Mouse (Mus musculus) megakaryocyte progenitor cell, adult 5-6 weeks (primary cell): ENCODE results near the gene Nkd1. TPM values are rescaled to one million over a fixed set of nuclear protein-coding genes. Genes with fewer than 3 reads are reported as not detected.

Source experiments
- ATAC-seq: replicated peaks from 2 replicates; pipeline ENCODE4 v1.8.0; 2016; ENCODE audit warnings: mild to moderate bottlenecking, moderate TSS enrichment, inconsistent platforms; ENCODE audit not compliant: poor library complexity
- total RNA-seq, 2 experiments: library from RNA; stranded (forward) in 1 of 2; stranded (reverse) in 1 of 2; fragments of 157-497, 149-512 nt in 1 of 2; fragments of 200-1000 nt in 1 of 2; gene quantifications; 2 replicates each; pipeline versions ENCODE4 v1.2.3 to v1.2.4; 2015 to 2017

The Nkd1 gene
- not detected in 2 replicates for total RNA-seq (2015)
- total RNA-seq (2017), result 0.17 and 0.54 TPM in 2 replicates

DNA sequence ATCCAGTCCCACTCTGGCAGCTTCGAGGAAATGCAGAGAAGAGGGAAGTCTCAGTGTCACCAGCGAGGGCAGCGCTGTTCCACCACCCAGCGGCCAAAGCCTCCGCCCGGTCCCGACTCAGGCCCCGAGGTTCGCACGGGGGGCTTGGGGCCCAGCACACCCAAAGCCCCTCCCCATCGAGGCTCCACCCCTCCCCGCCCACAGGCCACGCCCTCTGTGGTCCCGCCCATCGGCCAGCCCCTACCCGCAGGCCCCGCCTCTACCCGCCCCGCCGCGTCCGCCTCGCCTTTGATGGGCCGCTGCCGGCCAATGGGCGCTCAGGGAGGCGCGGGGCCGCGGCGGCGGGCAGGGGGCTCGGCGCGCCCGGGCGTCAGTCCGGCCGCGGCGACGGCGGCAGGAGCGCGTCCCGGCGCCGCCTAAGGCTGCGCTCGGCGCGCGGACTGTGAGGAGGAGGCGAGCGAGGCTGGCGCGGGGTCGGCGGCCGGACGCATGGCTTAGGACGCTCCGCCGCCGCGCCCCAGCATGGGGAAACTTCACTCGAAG, at the start of gene Nkd1:
TSS of gene Nkd1 (plus strand) at position 370 of the 543 bp plus-strand sequence.
- peak; percentile 79 for ATAC-seq

GRCm38 (mm10) chr8:88481290-88481689, 39.9 kb upstream of the Nkd1 start:
- no peak for ATAC-seq

GRCm38 (mm10) chr8:88488391-88488829, 32.7 kb upstream of the Nkd1 start:
- ATAC-seq, result no peak

- ATAC-seq, result no peak
Measured at GRCm38 (mm10) chr8:88494076-88494475, 27.1 kb upstream of the Nkd1 start.

DNA sequence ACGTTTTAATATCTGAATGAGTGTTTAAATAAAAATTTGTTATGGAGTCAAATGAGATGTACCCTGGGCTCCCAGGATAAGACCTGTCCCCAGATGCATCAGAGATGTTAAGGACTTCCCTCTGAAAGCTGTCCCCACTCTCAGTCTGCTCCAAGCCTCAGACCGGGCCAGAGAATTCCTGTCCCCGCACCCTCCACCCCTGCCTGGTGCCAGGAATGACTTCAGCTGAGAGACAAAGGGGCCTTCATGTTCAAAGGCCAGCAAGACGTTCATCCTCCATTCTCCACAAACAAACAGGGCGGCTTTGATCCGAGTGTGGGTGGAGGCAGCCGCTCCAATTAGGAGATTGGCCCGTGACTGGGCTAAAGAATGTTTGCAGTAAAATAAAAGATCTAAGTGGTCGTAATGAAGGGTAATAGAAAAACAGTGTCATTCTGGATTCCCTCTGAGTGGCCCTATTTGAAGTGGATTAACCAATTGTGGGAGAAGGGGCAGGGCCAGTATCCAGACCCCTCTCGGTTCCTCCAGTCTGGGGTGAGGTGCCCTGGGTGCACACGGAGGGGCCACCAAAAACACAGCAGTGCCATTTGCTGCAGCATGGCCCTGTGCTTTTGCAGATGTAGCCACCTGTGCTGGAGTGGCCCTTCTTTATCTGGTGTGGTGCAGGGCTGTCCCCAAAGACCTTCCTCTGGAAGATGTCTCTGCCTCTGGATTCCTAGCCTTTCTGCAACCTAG, 25.9 kb upstream of the Nkd1 start:
- ATAC-seq, result no peak

DNA sequence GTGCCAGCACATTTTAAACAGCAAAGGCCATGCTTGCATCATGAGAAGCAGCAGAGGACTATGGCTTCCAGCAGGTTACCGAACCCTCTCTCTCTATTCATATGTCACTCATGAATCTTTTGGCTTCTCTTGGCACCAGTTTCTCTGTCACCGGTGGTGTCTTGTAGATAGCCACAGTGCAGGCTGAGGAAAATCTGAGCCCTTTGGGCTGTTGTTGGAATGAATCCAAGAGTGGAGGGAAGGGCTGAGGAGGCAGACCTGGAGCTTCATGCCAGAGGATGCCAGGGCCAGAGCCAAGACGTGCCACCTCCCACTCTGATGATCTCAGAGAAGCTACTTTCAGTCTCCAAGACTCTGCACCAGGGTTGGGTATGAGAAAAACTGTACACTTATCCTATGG, 19.0 kb upstream of the Nkd1 start:
- no peak for ATAC-seq

DNA sequence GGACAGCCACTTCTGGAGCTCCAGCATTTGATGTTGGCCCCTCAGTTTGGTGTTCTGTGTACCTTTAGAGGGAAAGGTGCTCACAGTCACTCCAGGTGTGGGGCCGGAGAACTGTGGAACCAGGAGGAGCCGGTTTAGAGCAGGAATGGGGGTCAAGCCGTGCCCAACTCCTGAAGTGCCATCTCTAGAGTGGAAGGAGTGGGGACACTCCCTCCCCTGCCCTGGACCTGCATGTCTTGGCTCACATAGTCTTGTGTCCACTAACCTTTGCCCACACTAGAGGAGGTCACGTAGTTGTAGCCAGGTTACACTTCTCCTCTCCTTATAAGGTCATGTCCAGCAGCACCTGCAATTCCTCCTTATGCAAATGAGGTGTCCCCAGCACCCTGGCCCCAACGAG, 14.2 kb upstream of the Nkd1 start:
- no peak for ATAC-seq

DNA sequence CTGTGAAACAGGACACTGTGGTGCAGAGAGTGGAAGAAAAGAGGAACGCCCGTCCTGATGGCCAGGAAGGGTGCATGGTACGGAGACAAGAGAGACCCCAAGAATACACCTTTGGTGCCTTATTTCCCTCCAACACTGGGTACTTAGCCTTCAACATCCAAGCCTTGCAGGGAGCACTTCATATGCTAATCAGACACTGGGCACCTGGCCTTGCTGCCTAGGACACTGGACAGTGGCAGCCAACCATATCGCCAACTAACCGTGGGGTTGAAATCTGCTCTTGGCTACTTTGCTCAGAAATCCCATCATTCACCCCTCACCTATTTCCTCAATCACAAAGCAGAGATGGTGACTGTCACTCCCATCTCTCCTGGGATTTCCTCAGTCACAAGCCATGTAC, 10.1 kb upstream of the Nkd1 start:
- no peak for ATAC-seq

DNA sequence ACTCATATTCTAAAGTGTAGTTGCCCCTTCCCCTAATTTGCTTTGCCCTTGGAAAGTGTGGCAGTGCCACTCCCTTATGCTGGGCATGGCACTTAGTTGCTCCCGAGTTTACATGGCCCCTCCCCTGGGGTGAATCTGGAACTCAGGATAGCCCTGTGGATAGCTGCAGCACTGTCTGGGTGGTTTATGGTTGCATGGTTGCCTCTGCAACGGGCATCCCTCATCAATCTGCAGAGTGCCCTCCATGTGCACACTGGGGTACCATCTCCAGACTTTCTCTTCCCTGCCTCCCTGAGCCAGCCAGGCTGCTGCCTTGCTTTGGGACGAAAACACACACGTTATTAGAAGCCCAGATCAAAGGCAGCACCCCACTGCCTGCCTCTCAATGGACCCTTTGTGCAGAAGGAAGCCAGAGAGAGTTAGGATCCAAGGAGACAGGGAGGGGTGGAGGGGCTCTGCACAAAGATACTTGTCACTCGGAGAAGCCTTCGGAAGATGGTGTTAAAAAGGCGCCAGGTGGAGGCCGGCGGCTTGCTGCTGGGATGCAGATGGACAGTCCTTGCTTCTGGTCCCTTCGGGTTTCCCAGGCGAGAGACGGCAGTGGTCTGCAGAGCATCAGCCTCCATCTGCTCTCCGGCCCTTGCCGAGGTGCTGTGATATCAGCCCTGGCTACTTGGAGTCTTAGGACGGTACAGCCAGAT, 8.9 kb upstream of the Nkd1 start:
- no peak for ATAC-seq

- no peak for ATAC-seq
Measured at GRCm38 (mm10) chr8:88518047-88518446, 3.1 kb upstream of the Nkd1 start.

DNA sequence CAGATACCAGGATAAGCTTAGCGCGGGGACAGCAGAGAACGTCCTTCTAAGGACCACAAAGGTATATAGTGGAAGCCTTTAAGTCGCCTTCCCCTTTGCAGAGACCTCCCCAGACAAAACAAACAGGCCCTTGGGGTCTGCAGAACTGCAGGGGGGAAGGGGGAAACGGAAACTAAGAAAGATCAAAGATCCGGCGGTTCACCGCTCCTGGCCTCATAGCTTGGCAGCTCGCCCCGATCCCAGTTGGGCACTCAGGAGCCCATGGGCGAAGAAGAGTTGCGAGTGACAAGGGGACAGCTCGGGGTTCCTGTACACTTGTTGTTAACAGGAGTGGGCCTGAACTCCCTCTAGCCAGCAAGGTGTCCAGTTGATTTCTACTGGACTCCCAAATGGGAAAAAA, 773 bp upstream of the Nkd1 start:
- no peak for ATAC-seq

DNA sequence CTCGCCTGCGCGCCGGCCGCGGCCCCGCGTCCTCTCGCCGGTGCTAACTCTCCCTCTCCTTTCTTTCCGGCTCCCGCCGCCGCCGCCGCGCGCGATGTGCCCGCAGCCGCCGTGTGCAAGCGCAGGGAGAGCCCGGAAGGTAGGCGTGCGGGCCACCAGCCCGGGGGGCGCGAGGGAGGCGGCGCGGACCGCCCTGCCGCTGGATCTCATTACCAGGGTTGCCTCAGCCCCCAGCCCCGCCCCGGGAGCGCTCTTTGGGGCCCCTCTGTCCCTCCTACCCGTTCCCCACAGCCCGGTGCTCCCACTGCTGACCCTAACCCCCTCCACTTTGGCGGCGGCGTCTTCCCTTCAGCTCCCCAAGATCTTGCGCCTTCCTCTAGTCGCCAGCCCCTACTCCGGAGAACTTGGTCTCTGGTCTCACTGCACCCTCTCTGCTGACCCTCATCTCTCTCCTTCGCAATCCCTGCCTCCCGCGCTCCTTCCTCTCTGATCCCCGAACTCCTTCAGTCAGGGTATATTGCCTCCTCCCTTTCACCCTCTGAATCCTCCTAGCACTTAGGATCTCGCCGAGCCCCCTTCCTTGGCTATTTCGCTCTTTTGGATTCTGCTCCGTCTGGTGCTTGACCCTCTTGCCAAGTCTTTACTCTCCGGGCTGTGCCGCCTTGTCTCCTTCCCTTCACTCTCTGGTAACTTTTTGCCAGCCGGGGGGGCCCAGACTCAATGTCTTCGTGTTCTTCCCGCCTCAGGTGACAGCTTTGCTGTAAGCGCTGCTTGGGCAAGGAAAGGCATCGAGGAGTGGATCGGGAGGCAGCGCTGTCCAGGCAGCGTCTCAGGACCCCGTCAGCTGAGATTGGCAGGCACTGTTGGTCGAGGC, 624 bp downstream of the Nkd1 start:
- no peak for ATAC-seq

GRCm38 (mm10) chr8:88522433-88523030, 1.4 kb downstream of the Nkd1 start:
- ATAC-seq, result no peak

DNA sequence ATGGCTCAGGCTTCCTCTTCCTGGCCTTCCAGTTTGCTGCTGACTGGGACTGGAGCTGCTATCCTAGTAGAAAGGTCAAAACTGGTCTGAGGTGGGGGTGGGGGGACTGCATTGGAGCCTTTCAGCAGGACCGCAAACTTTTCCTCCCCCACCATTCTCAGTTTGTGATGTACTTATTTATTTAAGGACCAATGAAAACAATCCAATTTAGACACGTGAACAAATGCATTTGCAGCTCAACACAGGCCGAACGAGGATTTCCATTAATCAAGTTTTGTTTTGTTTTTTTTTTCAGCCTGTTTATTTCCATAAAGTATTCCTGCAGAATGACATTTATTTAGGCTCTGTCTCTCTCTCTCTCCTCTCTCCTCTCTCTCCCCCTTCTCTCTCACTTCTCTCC, 2.5 kb downstream of the Nkd1 start:
- ATAC-seq, result no peak

GRCm38 (mm10) chr8:88524132-88524531, 3.0 kb downstream of the Nkd1 start:
- ATAC-seq, result no peak

DNA sequence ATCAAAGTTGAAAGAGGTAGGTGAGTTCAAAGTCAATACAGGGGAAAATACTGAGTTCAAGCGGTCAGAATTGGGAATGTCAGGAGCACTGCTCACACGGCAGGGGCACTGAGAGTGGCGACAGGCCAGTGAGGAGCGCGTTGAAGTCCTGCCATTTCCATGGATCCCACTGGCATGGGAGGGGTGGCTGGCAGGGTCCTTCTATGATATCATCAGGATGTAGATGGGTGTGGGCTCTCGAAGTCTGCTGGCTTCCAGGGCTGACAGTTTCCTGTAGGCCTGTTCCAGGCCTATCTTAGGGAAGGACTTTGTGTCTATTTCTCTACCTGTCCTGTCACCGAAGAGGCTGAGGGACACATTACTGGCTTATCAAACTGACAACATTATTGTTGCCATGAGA, 3.7 kb downstream of the Nkd1 start:
- ATAC-seq, result no peak

GRCm38 (mm10) chr8:88526296-88526695, 5.1 kb downstream of the Nkd1 start:
- no peak for ATAC-seq

GRCm38 (mm10) chr8:88528186-88528585, 7.0 kb downstream of the Nkd1 start:
- ATAC-seq, result no peak

DNA sequence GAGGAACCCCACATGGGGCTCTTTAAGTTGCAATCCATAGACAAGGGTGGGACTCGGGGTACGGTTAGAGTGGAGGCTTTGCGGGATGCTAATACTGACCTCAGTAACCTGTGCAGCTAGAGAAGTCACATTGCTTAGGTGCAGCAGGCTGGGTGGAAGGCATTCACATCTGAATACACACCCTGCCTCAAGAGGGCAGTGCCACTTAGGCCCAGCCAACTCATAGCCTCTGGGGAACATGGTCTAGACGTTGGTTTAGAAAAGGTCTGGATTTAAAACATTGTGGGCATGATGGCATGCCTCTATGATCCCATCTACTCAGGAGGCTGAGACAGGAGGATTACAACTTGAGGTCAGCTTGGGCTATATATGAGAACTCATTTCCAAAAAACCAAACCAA, 8.6 kb downstream of the Nkd1 start:
- no peak for ATAC-seq

- no peak for ATAC-seq
Measured at GRCm38 (mm10) chr8:88537081-88537480, 15.9 kb downstream of the Nkd1 start.
